Mouse (Mus musculus): ENCODE measurements around the gene Slc25a13. TPM values are rescaled to one million over a fixed set of nuclear protein-coding genes. Genes with fewer than 3 reads are reported as not detected.

Gene Slc25a13
- total RNA-seq, 2 experiments from 2014 or later = 3.5 to 5.4 TPM

- no peak for DNase-seq (ENCODE audit: low spot score in 2 of 2)
These were observed 43.6 kb downstream of the Slc25a13 start for GRCm38 (mm10) chr6:6173166-6173934.

- DNase-seq (ENCODE audit: low spot score in 2 of 2) = no peak
These were observed 48.3 kb downstream of the Slc25a13 start for GRCm38 (mm10) chr6:6168566-6169134.

- no peak for DNase-seq (ENCODE audit: low spot score in 2 of 2)
These were observed 49.4 kb downstream of the Slc25a13 start for GRCm38 (mm10) chr6:6167339-6168126.

GRCm38 (mm10) chr6:6162993-6163623, 53.9 kb downstream of the Slc25a13 start:
- DNase-seq (ENCODE audit: low spot score in 2 of 2) = no peak

GRCm38 (mm10) chr6:6162146-6162545, 54.8 kb downstream of the Slc25a13 start:
- DNase-seq (ENCODE audit: low spot score in 2 of 2) = no peak

GRCm38 (mm10) chr6:6160645-6161426, 56.1 kb downstream of the Slc25a13 start:
- no peak for DNase-seq (ENCODE audit: low spot score in 2 of 2)

GRCm38 (mm10) chr6:6159221-6159859, 57.6 kb downstream of the Slc25a13 start:
- no peak for DNase-seq (ENCODE audit: low spot score in 2 of 2)

GRCm38 (mm10) chr6:6153426-6153825, 63.5 kb downstream of the Slc25a13 start:
- DNase-seq (ENCODE audit: low spot score in 2 of 2) = no peak

GRCm38 (mm10) chr6:6150811-6151210, 66.2 kb downstream of the Slc25a13 start:
- no peak for DNase-seq (ENCODE audit: low spot score in 2 of 2)

- no peak for DNase-seq (ENCODE audit: low spot score in 2 of 2)
These were observed 67.2 kb downstream of the Slc25a13 start for GRCm38 (mm10) chr6:6149751-6150150.

- DNase-seq (ENCODE audit: low spot score in 2 of 2) = no peak
These were observed 67.6 kb downstream of the Slc25a13 start for GRCm38 (mm10) chr6:6149329-6149728.

GRCm38 (mm10) chr6:6145412-6145811, 71.6 kb downstream of the Slc25a13 start:
- DNase-seq (ENCODE audit: low spot score in 2 of 2) = no peak

- no peak for DNase-seq (ENCODE audit: low spot score in 2 of 2)
These were observed 73.4 kb downstream of the Slc25a13 start for GRCm38 (mm10) chr6:6143525-6143924.

- no peak for DNase-seq (ENCODE audit: low spot score in 2 of 2)
These were observed 76.6 kb downstream of the Slc25a13 start for GRCm38 (mm10) chr6:6140370-6140769.

GRCm38 (mm10) chr6:6139061-6139460, 77.9 kb downstream of the Slc25a13 start:
- DNase-seq (ENCODE audit: low spot score in 2 of 2) = no peak

- DNase-seq (ENCODE audit: low spot score in 2 of 2) = no peak
These were observed 80.2 kb downstream of the Slc25a13 start for GRCm38 (mm10) chr6:6136812-6137211.

- no peak for DNase-seq (ENCODE audit: low spot score in 2 of 2)
These were observed 82.0 kb downstream of the Slc25a13 start for GRCm38 (mm10) chr6:6134935-6135334.

- DNase-seq (ENCODE audit: low spot score in 2 of 2) = no peak
These were observed 83.4 kb downstream of the Slc25a13 start for GRCm38 (mm10) chr6:6133556-6134050.

GRCm38 (mm10) chr6:6132047-6132446, 84.9 kb downstream of the Slc25a13 start:
- DNase-seq (ENCODE audit: low spot score in 2 of 2) = peak in 1 of 2 experiments; percentile 7

- no peak for DNase-seq (ENCODE audit: low spot score in 2 of 2)
These were observed 91.4 kb downstream of the Slc25a13 start for GRCm38 (mm10) chr6:6125620-6126019.
